Mouse (Mus musculus): ENCODE results near the gene Tent4b. TPM values are rescaled to one million over a fixed set of nuclear protein-coding genes. Genes with fewer than 3 reads are reported as not detected.

The Tent4b gene
- polyA plus RNA-seq, 1 experiment from 2014 or later: 11.9 TPM

GRCm38 (mm10) chr8:88185716-88186115 is 13.3 kb upstream of the Tent4b start:
- no peak overlapping the region for H3K4me3 ChIP-seq (ENCODE audit: low read depth, low read length)
- H3K36me3 ChIP-seq (ENCODE audit: control insufficient read depth, insufficient read depth, low read length): no peaks in the 10 kb centered on the region
- no peak overlapping the region for H3K9ac ChIP-seq (ENCODE audit: low read length)
- H3K9me3 ChIP-seq (ENCODE audit: control insufficient read depth, low read length): no peaks in the 10 kb centered on the region
- H3K4me1 ChIP-seq (ENCODE audit: control insufficient read depth, insufficient read depth, low read length): no peaks in the 10 kb centered on the region
- no peaks in the 10 kb centered on the region for H3K27me3 ChIP-seq (ENCODE audit: control insufficient read depth, insufficient read depth, low read length)
- H3K4me2 ChIP-seq (ENCODE audit: low read depth, severe bottlenecking): no peak overlapping the region
- H3K27ac ChIP-seq (replicated peaks; ENCODE audit: low read depth, low read length): no peak overlapping the region
- WGBS: 81% methylated on average over 6 of the region's 6 CpGs
- ATAC-seq (ENCODE audit: insufficient number of reproducible peaks, low FRiP score, low TSS enrichment, low read depth) (no peak), DNase-seq (ENCODE audit: low spot score) (no peak)

DNA sequence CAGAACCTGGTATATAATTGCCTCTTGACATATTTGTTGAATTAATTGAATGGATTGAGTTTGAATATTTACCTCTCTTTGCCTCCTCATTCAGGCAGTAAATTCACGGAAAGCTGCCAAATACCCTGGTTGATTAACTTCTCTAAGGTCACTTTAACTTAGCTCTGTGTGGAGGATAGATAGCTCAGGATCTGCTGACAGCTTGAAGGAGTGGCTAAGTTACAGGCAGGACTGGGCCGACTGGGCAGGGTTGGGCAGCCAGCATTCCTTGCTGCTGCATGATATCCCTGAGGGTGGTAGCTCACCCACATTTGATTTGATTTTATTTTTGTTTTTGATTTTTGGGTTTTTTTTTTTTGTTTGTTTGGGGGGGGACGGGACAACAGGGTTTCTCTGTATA is 1.7 kb upstream of the Tent4b start:
- Histone ChIP-seq H3K4me1 (ENCODE audit: control insufficient read depth, insufficient read depth, low read length) (peaks cover 18% of the 10 kb centered on the region), H3K36me3 (ENCODE audit: control insufficient read depth, insufficient read depth, low read length) (no peaks in the 10 kb centered on the region), H3K27me3 (ENCODE audit: control insufficient read depth, insufficient read depth, low read length) (no peaks in the 10 kb centered on the region), H3K27ac (replicated peaks; ENCODE audit: low read depth, low read length) (no peak overlapping the region), H3K9ac (ENCODE audit: low read length) (no peak overlapping the region), H3K4me2 (ENCODE audit: low read depth, severe bottlenecking) (no peak overlapping the region), H3K4me3 (ENCODE audit: low read depth, low read length) (no peak overlapping the region), H3K9me3 (ENCODE audit: control insufficient read depth, low read length) (no peaks in the 10 kb centered on the region)
- DNase-seq (ENCODE audit: low spot score) (no peak), ATAC-seq (ENCODE audit: insufficient number of reproducible peaks, low FRiP score, low TSS enrichment, low read depth) (no peak)
- 53% methylated on average over 3 of the region's 3 CpGs for WGBS

DNA sequence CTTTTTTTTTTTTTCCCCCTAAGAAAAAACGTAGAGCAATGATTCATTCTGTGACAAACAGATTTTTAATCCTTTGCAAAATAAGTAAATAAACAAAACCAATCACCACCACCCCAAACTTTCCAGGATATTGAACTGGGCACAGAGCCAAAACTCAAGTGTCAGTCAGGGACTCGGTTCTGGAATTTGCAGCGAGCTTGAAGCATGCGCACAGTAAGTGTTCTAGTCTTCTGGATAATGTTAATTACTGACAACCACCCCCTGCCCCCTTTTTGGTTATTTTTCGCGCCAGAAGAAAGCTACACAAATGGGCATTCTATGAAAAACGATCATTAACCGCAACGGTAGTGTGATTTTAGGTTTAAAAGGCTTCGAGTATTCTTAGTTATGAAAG is 465 bp upstream of the Tent4b start:
- peak overlapping the region; percentile 84 for H3K27ac ChIP-seq (replicated peaks; ENCODE audit: low read depth, low read length)
- 2% methylated on average over 10 of the region's 10 CpGs for WGBS
- no peak for DNase-seq (ENCODE audit: low spot score)
- H3K4me3 ChIP-seq (ENCODE audit: low read depth, low read length): peak overlapping the region; percentile 85
- H3K4me1 ChIP-seq (ENCODE audit: control insufficient read depth, insufficient read depth, low read length): peaks cover 18% of the 10 kb centered on the region
- peak overlapping the region; percentile 95 for H3K4me2 ChIP-seq (ENCODE audit: low read depth, severe bottlenecking)
- H3K9me3 ChIP-seq (ENCODE audit: control insufficient read depth, low read length): no peaks in the 10 kb centered on the region
- H3K27me3 ChIP-seq (ENCODE audit: control insufficient read depth, insufficient read depth, low read length): no peaks in the 10 kb centered on the region
- no peak for ATAC-seq (ENCODE audit: insufficient number of reproducible peaks, low FRiP score, low TSS enrichment, low read depth)
- peak overlapping the region; percentile 79 for H3K9ac ChIP-seq (ENCODE audit: low read length)
- no peaks in the 10 kb centered on the region for H3K36me3 ChIP-seq (ENCODE audit: control insufficient read depth, insufficient read depth, low read length)

DNA sequence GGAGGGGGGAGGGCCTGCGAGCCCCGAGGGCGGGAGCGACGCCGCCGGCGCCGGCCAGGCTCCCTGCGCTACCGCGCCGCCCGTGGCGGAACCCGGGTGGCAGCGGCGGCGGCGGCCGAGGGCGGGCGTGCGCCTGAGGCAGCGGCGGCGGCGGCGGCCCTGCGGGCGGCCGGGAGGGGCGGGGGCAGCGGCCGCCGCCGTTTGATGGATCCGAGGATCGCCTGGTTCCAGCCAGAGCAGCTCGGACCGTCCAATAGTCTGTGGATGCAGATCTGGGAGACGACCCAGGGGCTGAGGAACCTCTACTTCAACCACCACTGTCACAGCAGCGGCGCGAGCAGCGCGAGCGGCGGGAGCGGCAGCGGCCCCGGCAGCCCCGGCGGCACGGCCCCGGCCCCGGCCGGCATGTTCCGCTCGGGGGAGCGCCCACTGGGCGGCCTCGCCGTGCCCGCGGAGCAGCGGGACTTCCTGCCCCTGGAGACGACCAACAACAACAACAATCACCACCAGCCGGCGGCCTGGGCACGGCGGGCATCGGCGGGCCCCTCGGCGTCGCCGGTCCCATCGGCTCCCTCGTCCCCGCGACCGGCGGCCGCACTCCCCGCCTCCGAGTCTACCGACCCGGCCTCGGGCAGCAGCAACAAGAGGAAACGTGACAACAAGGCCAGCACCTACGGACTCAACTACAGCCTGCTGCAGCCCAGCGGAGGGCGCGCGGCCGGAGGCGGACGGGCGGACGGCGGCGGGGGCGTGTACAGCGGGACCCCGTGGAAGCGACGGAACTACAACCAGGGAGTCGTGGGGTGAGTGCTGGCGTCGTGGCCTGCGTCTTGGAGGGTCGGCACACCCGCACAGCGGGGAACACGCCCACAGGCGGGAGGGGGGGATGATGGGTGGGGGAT is 938 bp downstream of the Tent4b start:
- peak; percentile 47 for ATAC-seq (ENCODE audit: insufficient number of reproducible peaks, low FRiP score, low TSS enrichment, low read depth)

DNA sequence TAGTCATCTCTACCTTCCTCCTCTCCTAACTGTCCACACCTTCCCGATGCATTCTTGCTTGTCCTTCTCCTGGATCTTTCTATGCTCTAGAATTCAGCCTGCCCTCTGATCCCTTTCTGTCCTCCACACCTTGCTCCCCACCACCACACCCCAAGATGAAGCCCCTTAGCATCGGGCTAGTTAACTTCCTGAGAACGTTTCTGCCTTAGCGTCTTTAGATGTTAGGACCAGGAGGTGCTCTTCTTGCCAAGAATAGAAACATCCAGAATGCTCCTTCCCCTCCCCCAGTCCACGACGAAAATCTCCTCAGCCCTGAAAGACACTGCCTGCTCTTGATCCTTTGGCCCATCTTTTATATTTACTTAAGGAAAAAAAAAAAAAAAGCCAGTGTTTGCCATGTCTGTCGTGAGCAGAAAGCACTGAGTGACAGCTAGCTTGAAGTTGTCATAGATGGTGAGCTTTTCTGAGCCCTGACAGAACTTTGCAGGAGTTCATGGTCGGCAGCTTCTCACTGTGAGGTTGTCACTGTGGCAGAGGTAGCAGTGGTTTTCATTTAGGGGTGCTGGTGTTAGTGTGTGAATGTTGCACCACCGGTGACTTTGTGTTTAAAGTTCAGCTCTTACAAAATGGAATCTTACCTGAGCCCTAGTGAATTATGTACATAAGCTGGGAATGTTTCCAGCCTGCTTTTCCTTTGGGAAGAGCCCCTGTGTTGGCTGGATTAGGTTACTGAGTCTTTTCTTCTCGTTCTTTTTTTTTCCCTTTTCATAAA is 1.9 kb downstream of the Tent4b start:
- Histone ChIP-seq H3K4me3 (ENCODE audit: low read depth, low read length) (peak overlapping the region; percentile 85), H3K4me2 (ENCODE audit: low read depth, severe bottlenecking) (peak overlapping the region; percentile 95), H3K27me3 (ENCODE audit: control insufficient read depth, insufficient read depth, low read length) (no peaks in the 10 kb centered on the region), H3K9me3 (ENCODE audit: control insufficient read depth, low read length) (no peaks in the 10 kb centered on the region), H3K36me3 (ENCODE audit: control insufficient read depth, insufficient read depth, low read length) (no peaks in the 10 kb centered on the region), H3K27ac (replicated peaks; ENCODE audit: low read depth, low read length) (no peak overlapping the region), H3K4me1 (ENCODE audit: control insufficient read depth, insufficient read depth, low read length) (peaks cover 18% of the 10 kb centered on the region), H3K9ac (ENCODE audit: low read length) (peak overlapping the region; percentile 22; the same call in 1 of the 2 replicates)
- no peak for ATAC-seq (ENCODE audit: insufficient number of reproducible peaks, low FRiP score, low TSS enrichment, low read depth)
- no peak for DNase-seq (ENCODE audit: low spot score)
- WGBS: 31% methylated on average over 10 of the region's 10 CpGs

More for the DNA sequence above, 938 bp downstream of the Tent4b start:
- H3K9ac ChIP-seq (ENCODE audit: low read length): peak overlapping the region; percentile 79
- H3K27ac ChIP-seq (replicated peaks; ENCODE audit: low read depth, low read length): peak overlapping the region; percentile 84
- DNase-seq (ENCODE audit: low spot score): peak; percentile 58
- under 1% methylated on average over 47 of the region's 117 CpGs for WGBS
- no peaks in the 10 kb centered on the region for H3K9me3 ChIP-seq (ENCODE audit: control insufficient read depth, low read length)
- H3K4me2 ChIP-seq (ENCODE audit: low read depth, severe bottlenecking): peak overlapping the region; percentile 95
- H3K36me3 ChIP-seq (ENCODE audit: control insufficient read depth, insufficient read depth, low read length): no peaks in the 10 kb centered on the region
- peak overlapping the region; percentile 85 for H3K4me3 ChIP-seq (ENCODE audit: low read depth, low read length)
- no peaks in the 10 kb centered on the region for H3K27me3 ChIP-seq (ENCODE audit: control insufficient read depth, insufficient read depth, low read length)
- peaks cover 18% of the 10 kb centered on the region for H3K4me1 ChIP-seq (ENCODE audit: control insufficient read depth, insufficient read depth, low read length)

DNA sequence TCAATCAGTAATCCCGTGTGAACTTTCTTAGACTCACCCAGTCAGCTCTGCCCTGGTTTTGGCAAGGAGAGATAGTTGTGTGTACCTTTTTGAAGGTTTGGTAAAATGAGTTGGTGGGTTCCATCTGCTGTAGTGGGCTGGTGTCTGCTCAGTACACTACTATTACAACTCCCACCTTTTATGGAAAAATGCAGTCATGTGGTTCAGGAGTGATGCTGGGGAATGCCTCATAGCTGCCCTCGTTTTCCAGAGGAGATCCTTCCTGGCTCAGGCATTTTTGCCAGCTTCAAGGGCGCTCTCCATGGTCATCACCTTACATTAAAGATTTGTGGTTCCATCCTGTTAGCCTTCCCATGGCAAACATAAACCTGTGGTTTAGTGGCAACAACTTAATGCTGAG is 2.6 kb downstream of the Tent4b start:
- no peak overlapping the region for H3K4me3 ChIP-seq (ENCODE audit: low read depth, low read length)
- peaks cover 18% of the 10 kb centered on the region for H3K4me1 ChIP-seq (ENCODE audit: control insufficient read depth, insufficient read depth, low read length)
- no peaks in the 10 kb centered on the region for H3K9me3 ChIP-seq (ENCODE audit: control insufficient read depth, low read length)
- 59% methylated on average over 3 of the region's 3 CpGs for WGBS
- H3K27ac ChIP-seq (replicated peaks; ENCODE audit: low read depth, low read length): no peak overlapping the region
- H3K27me3 ChIP-seq (ENCODE audit: control insufficient read depth, insufficient read depth, low read length): no peaks in the 10 kb centered on the region
- ATAC-seq (ENCODE audit: insufficient number of reproducible peaks, low FRiP score, low TSS enrichment, low read depth): no peak
- no peaks in the 10 kb centered on the region for H3K36me3 ChIP-seq (ENCODE audit: control insufficient read depth, insufficient read depth, low read length)
- no peak overlapping the region for H3K9ac ChIP-seq (ENCODE audit: low read length)
- H3K4me2 ChIP-seq (ENCODE audit: low read depth, severe bottlenecking): peak overlapping the region; percentile 3; the same call in 1 of the 2 replicates
- DNase-seq (ENCODE audit: low spot score): no peak

DNA sequence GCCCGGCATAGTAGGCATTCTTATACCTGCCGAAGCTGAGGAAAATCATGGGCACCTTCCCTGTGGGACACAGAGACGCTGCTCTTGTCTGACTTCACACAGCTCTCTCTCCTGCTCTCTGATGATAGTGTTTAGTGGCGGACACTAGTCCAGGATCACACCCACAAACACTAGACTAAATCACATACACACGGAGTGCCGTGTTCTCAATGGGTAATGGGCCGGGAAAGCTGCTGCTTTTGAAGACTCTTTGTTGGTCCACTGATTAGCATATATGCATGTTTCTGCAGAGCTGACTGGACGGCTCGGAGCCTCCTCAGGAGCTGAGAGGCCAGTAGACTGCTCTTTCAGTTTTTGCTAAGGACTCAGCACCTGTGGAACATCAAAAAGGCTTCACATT is 7.0 kb downstream of the Tent4b start:
- H3K27ac ChIP-seq (replicated peaks; ENCODE audit: low read depth, low read length): no peak overlapping the region
- no peak overlapping the region for H3K4me2 ChIP-seq (ENCODE audit: low read depth, severe bottlenecking)
- H3K9me3 ChIP-seq (ENCODE audit: control insufficient read depth, low read length): no peaks in the 10 kb centered on the region
- H3K4me1 ChIP-seq (ENCODE audit: control insufficient read depth, insufficient read depth, low read length): peaks cover 11% of the 10 kb centered on the region
- no peaks in the 10 kb centered on the region for H3K27me3 ChIP-seq (ENCODE audit: control insufficient read depth, insufficient read depth, low read length)
- no peak for ATAC-seq (ENCODE audit: insufficient number of reproducible peaks, low FRiP score, low TSS enrichment, low read depth)
- DNase-seq (ENCODE audit: low spot score): no peak
- no peak overlapping the region for H3K4me3 ChIP-seq (ENCODE audit: low read depth, low read length)
- WGBS: 93% methylated on average over 9 of the region's 9 CpGs
- no peaks in the 10 kb centered on the region for H3K36me3 ChIP-seq (ENCODE audit: control insufficient read depth, insufficient read depth, low read length)
- H3K9ac ChIP-seq (ENCODE audit: low read length): no peak overlapping the region

- Histone ChIP-seq H3K4me1 (ENCODE audit: control insufficient read depth, insufficient read depth, low read length) (no peaks in the 10 kb centered on the region), H3K4me3 (ENCODE audit: low read depth, low read length) (no peak overlapping the region), H3K9me3 (ENCODE audit: control insufficient read depth, low read length) (no peaks in the 10 kb centered on the region), H3K4me2 (ENCODE audit: low read depth, severe bottlenecking) (no peak overlapping the region), H3K9ac (ENCODE audit: low read length) (no peak overlapping the region), H3K27ac (replicated peaks; ENCODE audit: low read depth, low read length) (no peak overlapping the region), H3K27me3 (ENCODE audit: control insufficient read depth, insufficient read depth, low read length) (no peaks in the 10 kb centered on the region), H3K36me3 (ENCODE audit: control insufficient read depth, insufficient read depth, low read length) (no peaks in the 10 kb centered on the region)
- ATAC-seq (ENCODE audit: insufficient number of reproducible peaks, low FRiP score, low TSS enrichment, low read depth) (no peak), DNase-seq (ENCODE audit: low spot score) (no peak)
- WGBS: 91% methylated on average over 7 of the region's 7 CpGs
These were observed 8.3 kb downstream of the Tent4b start for GRCm38 (mm10) chr8:88207121-88207821.
